Mouse (Mus musculus): ENCODE measurements around the gene Cinp. TPM values are rescaled to one million over a fixed set of nuclear protein-coding genes. Genes with fewer than 3 reads are reported as not detected.
A peak's percentile ranks its signal among the peaks of the same experiment; 100 is the strongest.

The Cinp gene
- polyA plus RNA-seq, 1 experiment from 2014 or later = 91.0 TPM

DNA sequence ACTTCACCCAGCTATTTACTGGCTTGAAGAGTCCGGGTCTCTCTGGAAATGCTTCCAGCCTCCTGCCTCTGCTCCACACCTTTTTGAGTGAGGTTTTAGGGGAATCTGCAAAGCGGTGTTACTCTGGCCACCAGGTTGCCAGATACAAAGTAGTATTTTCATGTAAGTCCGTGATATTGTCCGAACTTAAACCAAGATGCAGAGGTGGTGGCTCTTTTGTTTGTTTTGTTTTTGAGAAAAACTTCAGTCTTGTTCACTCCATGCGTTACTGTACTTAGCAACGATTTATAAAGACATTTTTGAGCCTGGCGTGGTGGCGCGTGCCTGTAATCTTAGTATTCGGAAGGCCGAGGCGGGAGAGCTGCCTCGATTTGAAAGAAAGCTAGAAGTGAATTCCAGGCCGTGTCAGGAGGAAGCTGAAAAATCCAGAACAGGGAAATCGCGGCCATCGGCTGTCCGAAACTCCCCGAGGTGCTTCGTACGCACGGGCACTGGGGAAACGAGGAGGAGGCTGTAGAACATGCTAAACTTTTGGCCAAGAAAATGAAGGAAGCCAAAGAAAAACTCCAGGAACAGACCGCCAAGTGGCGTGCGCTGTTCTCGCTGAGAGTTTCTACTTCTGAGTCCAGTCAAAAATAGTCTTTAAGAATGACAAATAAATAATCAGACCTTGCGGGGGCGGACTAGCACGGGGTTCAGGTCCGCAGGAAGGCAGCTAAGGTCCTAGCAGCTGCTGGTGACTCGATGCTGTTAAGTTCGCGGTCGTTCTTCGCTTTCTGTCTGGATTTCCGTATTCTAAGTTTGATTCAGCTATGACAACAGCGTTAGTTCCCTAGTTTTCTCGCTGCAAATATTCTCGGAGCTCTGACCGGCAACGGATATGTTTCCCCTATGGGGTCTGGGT lies 44.5 kb downstream of the Cinp start:
- Histone ChIP-seq H3K9ac (peak overlapping the region; percentile 78), H3K4me2 (peak overlapping the region; percentile 94), H3K4me1 (replicated peaks) (peaks cover 43% of the 10 kb centered on the region), H3K27ac (peak overlapping the region; percentile 85), H3K36me3 (no peaks in the 10 kb centered on the region), H3K9me3 (replicated peaks) (no peaks in the 10 kb centered on the region), H3K4me3 (replicated peaks) (peak overlapping the region; percentile 70), H3K27me3 (no peaks in the 10 kb centered on the region; the same call in none of the 2 replicates)
- WGBS (ENCODE audit: insufficient replicate concordance) = under 1% methylated on average over 42 of the region's 42 CpGs
- ATAC-seq (ENCODE audit: low read depth) (peak; percentile 62), DNase-seq (no peak)

DNA sequence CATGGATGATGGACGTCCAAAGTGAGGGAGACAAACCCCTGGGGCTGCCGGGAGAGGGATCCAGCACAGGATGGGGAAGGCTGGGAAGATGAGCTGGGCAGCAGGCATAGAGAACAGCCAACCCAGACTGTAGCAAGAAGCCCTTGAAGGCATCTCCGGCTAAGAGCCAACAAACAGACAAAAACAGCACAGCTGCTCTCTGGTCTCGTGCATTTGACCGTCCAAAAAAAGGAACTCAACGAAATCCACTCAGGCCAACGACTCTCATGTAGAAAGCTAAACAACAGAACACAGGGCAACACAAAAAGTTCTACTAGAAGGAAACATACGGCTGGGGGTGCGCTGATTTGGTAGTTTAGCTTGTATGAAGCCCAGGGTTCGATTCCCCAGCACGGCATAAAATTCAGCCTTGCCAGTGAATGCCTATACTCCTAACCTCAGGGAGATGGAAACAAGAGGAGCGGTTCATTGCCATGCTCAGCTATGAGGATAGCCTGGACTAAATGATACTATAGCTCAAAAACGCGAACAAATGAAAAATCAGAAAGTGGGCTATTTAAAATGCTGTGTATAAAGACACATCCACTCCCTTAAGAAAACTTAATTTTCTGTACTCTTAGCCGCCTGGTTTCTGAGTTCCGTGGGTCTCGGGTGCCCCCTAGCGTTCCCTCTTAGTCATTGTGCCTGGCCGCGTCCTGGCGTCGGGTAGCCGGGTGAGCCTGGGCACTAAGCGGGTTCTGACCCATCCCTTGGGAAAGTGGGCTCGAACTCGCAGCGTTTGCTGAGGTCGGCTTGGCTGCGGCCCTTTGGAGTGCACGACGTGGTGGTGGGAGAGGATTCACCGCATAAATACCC lies 45.5 kb downstream of the Cinp start:
- Histone ChIP-seq H3K9me3 (replicated peaks) (no peaks in the 10 kb centered on the region), H3K4me1 (replicated peaks) (peaks cover 43% of the 10 kb centered on the region), H3K36me3 (no peaks in the 10 kb centered on the region), H3K4me2 (peak overlapping the region; percentile 94), H3K27ac (peak overlapping the region; percentile 85; the same call in 1 of the 2 replicates), H3K9ac (peak overlapping the region; percentile 78), H3K27me3 (peaks cover 5% of the 10 kb centered on the region), H3K4me3 (replicated peaks) (peak overlapping the region; percentile 70)
- ATAC-seq (ENCODE audit: low read depth) (peak; percentile 15; the same call in 1 of the 2 replicates), DNase-seq (peak; percentile 79)
- WGBS (ENCODE audit: insufficient replicate concordance) = 17% methylated on average over 32 of the region's 32 CpGs

DNA sequence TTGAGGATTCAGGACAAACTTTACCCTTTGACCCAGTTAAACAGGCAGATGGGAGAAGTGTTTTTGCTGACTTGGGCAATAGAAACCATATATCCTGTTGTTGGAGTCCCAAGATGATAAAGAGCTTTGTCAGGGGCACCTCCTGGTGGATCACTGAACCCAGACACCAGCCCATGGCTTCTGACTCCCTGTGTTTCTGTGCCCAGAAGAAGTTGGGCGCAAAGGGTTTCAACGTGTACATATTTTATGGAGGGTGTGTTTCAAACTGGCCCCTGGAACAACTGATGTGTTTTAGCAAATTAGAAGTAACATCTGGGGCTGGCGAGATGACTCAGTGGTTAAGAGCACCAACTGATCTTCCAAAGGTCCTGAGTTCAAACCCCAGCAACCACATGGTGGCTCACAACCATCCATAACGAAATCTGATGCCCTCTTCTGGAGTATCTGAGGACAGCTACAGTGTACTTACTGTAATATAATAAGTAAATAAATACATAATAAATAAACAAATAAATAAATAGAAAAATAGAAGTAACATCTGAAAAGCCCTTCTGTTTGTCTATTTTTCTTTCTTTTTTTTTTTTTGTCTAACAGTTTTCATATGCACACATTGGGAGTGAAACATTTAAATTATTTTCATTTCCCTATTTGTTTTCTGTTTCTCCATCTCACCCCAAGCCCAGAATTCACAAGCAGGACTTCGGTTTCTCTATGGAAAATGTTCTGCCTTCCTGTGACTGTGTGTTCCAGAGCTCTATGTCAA lies 47.0 kb downstream of the Cinp start:
- ATAC-seq (ENCODE audit: low read depth) (no peak), DNase-seq (no peak)
- H3K4me3 ChIP-seq (replicated peaks) = no peak overlapping the region
- H3K27ac ChIP-seq = no peak overlapping the region
- no peak overlapping the region for H3K9ac ChIP-seq
- peaks cover 43% of the 10 kb centered on the region for H3K4me1 ChIP-seq (replicated peaks)
- no peaks in the 10 kb centered on the region for H3K36me3 ChIP-seq
- no peak overlapping the region for H3K4me2 ChIP-seq
- peaks cover 5% of the 10 kb centered on the region for H3K27me3 ChIP-seq
- no peaks in the 10 kb centered on the region for H3K9me3 ChIP-seq (replicated peaks)
- 64% methylated on average over 5 of the region's 5 CpGs for WGBS (ENCODE audit: insufficient replicate concordance)

DNA sequence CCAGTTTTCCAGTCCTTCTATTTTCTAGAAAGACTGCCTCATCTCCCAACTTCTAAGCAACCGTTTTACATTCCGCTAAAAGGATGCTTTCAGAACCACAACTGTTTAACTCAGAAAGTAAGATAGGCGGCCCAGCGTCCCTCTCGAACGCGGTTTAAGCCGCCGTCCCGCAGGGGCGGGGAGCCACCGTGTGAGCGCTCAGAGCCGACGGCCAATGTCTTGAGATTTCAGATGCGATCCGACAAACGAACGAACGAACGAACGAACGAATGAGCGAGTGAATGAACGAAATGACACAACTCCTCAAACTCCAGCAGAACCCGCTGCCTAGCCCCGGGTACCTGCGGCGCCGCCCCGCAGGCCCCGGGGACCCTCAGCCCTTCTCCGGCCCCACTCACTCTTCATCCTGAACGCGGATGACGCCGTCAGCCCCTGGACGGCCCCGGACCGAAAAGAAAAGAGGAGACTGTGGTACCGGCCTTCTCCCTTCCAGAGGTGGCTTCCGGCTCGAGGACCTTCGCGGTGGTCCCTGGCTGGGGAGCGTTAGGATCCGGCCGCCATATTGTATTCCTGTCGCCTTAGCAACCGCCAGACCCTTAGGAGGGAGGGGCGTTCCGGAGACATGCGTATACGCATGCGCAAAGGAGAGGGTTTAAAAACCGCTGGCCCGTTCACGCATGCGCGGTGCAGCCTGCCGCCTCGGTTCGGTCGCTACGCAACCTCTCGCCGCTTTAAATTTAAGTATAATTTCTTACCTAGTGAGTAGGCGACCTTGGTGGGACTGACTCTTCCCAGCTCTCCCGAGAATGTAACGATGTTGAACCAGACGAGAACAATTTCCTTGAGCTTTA lies 48.4 kb downstream of the Cinp start, which contains the start of gene Mok:
Mok (minus strand) TSS at position 592 of the 851 bp plus-strand sequence.
- ATAC-seq (ENCODE audit: low read depth) (peak; percentile 27; the same call in 1 of the 2 replicates), DNase-seq (peak; percentile 90)
- peak within 1 kb of the TSS; percentile 80 for H3K4me3 ChIP-seq (replicated peaks)
- H3K4me2 ChIP-seq = peak within 1 kb of the TSS; percentile 85
- no peak within 1 kb of the TSS for H3K27ac ChIP-seq
- peak within 1 kb of the TSS; percentile 70 for H3K9ac ChIP-seq
- peaks cover 34% of the 10 kb centered on the region for H3K4me1 ChIP-seq (replicated peaks)
- peaks cover 5% of the 10 kb centered on the region for H3K27me3 ChIP-seq
- WGBS (ENCODE audit: insufficient replicate concordance) = under 1% methylated on average over 71 of the region's 71 CpGs
- H3K9me3 ChIP-seq (replicated peaks) = no peaks in the 10 kb centered on the region
- H3K36me3 ChIP-seq = no peaks in the 10 kb centered on the region

DNA sequence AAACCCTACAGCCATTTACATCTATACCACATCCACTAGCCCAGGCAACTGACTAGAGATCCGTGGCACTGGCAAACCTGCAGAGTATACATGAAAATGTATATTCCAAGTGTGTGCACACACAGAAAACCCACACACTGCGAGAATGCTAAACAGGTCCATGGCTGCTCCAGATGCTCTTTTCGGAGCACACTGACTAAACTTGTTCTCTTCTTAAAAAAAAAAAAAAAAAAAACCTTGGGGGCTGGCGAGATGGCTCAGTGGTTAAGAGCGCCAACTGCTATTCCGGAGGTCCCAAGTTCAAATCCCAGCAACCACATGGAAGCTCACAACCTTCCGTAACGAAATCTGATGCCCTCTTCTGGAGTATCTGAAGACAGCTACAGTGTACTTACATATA lies 51.1 kb downstream of the Cinp start:
- WGBS (ENCODE audit: insufficient replicate concordance) = 74% methylated on average over 8 of the region's 8 CpGs
- no peaks in the 10 kb centered on the region for H3K9me3 ChIP-seq (replicated peaks)
- H3K9ac ChIP-seq = no peak overlapping the region
- DNase-seq = no peak
- H3K36me3 ChIP-seq = no peaks in the 10 kb centered on the region
- no peak overlapping the region for H3K27ac ChIP-seq
- no peak for ATAC-seq (ENCODE audit: low read depth)
- peaks cover 14% of the 10 kb centered on the region for H3K4me1 ChIP-seq (replicated peaks)
- no peak overlapping the region for H3K4me3 ChIP-seq (replicated peaks)
- H3K4me2 ChIP-seq = no peak overlapping the region
- H3K27me3 ChIP-seq = peaks cover 5% of the 10 kb centered on the region

DNA sequence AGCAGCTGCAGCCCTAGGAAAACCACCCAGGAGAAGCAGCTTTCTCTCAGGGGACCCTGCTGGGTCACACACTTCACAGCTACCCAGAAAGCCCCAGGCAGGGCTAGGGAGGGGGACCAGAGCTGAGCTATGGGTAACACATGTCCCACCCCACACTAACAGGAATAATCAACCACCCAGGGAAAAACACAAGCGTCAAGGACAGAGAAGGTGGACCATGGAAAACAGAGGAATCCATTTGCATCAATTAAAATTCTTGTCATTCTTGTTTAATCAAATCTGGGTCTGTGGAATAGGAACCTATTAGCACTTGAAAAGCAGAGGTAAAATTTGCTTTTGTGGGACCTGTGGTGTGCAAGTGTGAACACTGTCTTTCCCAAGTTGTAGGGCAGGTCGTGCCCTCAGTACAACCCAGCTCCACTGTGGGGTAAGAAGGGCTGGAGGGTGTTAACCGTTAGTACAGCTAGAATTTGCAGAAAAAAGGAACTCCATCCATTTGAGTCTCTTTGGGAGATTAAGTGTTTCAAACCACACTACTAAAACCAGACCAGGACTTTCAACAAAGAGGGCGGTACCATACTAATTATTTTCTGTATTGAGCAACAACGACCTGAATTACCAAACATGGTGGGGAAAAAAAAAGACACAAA lies 51.6 kb downstream of the Cinp start:
- Histone ChIP-seq H3K27ac (no peak overlapping the region), H3K4me2 (no peak overlapping the region), H3K27me3 (peaks cover 5% of the 10 kb centered on the region), H3K4me3 (replicated peaks) (no peak overlapping the region), H3K36me3 (no peaks in the 10 kb centered on the region), H3K4me1 (replicated peaks) (peaks cover 14% of the 10 kb centered on the region), H3K9me3 (replicated peaks) (no peaks in the 10 kb centered on the region), H3K9ac (no peak overlapping the region)
- ATAC-seq (ENCODE audit: low read depth) = no peak
- 38% methylated on average over 5 of the region's 5 CpGs for WGBS (ENCODE audit: insufficient replicate concordance)
- no peak for DNase-seq

DNA sequence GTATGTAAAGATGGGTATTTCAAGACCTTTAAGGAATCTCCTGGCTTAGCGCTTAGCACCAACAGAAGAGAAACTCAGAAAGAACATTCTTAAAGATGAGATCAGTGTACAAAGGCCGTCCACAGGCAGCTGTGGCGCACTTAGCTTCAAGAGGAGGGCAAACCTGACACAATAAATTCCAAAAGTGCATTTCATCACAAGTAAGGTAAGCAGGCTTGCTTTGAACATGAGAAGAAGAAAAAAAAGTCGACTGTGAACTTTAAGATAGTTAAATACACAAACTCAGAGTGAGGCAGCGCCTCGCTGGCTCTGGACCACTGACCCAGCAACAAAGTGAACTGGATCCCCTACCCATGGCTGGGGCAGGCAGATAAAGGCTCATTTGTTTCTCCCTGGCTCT lies 52.2 kb downstream of the Cinp start:
- peaks cover 13% of the 10 kb centered on the region for H3K4me1 ChIP-seq (replicated peaks)
- H3K4me3 ChIP-seq (replicated peaks) = no peak overlapping the region
- H3K27me3 ChIP-seq = peaks cover 5% of the 10 kb centered on the region
- 49% methylated on average over 6 of the region's 6 CpGs for WGBS (ENCODE audit: insufficient replicate concordance)
- no peaks in the 10 kb centered on the region for H3K9me3 ChIP-seq (replicated peaks)
- no peak overlapping the region for H3K4me2 ChIP-seq
- H3K27ac ChIP-seq = no peak overlapping the region
- H3K36me3 ChIP-seq = no peaks in the 10 kb centered on the region
- ATAC-seq (ENCODE audit: low read depth) = no peak
- no peak for DNase-seq
- no peak overlapping the region for H3K9ac ChIP-seq

DNA sequence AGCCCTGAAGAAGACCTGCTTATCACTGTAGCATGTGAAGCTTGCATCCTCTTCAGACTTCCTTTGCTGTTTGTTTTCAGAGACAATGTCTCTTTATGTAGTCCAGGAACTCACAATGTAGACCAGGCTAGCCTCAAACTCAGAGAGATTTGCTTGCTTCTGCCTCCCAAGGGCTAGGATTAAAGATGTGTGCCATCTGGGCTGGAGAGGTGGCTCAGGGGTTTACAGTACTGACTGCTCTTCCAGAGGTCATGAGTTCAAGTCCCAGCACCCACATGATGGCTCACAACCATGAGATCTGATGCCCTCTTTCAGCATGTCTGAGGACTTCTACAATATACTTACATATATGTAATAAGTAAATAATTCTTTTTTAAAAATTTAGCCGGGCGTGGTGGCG lies 53.8 kb downstream of the Cinp start:
- H3K36me3 ChIP-seq = no peaks in the 10 kb centered on the region
- H3K4me2 ChIP-seq = no peak overlapping the region
- H3K9ac ChIP-seq = no peak overlapping the region
- H3K27ac ChIP-seq = no peak overlapping the region
- no peaks in the 10 kb centered on the region for H3K9me3 ChIP-seq (replicated peaks)
- ATAC-seq (ENCODE audit: low read depth) (no peak), DNase-seq (no peak)
- H3K4me1 ChIP-seq (replicated peaks) = peaks cover 4% of the 10 kb centered on the region
- H3K4me3 ChIP-seq (replicated peaks) = no peak overlapping the region
- WGBS (ENCODE audit: insufficient replicate concordance) = 88% methylated on average over 3 of the region's 3 CpGs
- peaks cover 5% of the 10 kb centered on the region for H3K27me3 ChIP-seq

DNA sequence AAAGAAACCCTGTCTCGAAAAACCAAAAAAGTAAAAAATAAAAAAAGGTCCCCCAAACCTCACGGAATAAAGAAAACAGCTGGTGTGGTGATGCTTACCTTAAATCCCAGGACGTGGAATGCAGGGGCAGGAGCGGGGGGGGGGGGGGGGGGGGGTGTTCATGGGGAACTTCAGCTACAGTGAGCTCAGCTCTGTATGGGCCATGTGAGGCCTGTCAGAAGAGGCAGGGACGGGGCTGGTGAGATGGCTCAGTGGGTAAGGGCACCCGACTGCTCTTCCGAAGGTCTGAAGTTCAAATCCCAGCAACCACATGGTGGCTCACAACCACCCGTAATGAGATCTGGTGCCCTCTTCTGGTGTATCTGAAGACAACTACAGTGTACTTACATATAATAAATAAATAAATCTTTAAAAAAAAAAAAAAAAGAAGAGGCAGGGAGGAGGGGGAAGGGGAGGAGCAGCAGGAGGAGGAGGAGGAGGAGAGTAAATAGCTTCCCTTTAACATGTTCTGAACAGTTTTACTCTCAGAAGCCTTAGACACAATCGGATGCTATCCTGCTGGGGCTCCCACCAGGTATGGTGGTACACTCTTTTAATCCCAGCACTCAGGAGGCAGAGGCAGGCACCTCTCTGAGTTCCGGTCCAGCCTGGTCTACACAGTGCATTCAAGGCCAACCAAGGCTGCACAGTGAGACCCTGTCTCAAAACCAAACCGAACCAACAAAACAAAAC lies 58.5 kb downstream of the Cinp start:
- no peaks in the 10 kb centered on the region for H3K36me3 ChIP-seq
- DNase-seq (no peak), ATAC-seq (ENCODE audit: low read depth) (no peak)
- no peak overlapping the region for H3K27ac ChIP-seq
- H3K4me2 ChIP-seq = no peak overlapping the region
- H3K9ac ChIP-seq = no peak overlapping the region
- H3K4me1 ChIP-seq (replicated peaks) = no peaks in the 10 kb centered on the region
- 68% methylated on average over 9 of the region's 11 CpGs for WGBS (ENCODE audit: insufficient replicate concordance)
- H3K27me3 ChIP-seq = no peaks in the 10 kb centered on the region
- no peak overlapping the region for H3K4me3 ChIP-seq (replicated peaks)
- H3K9me3 ChIP-seq (replicated peaks) = no peaks in the 10 kb centered on the region

Data from liver, embryonic 13.5 days (tissue).